Mouse (Mus musculus) lung, postnatal 36 days (tissue): ENCODE measurements around the gene Fign.

Experiments
- DNase-seq: peaks from one replicate; pipeline ENCODE4 v3.0.0; 2022; ENCODE audit warnings: mixed read lengths

The Fign gene

DNA sequence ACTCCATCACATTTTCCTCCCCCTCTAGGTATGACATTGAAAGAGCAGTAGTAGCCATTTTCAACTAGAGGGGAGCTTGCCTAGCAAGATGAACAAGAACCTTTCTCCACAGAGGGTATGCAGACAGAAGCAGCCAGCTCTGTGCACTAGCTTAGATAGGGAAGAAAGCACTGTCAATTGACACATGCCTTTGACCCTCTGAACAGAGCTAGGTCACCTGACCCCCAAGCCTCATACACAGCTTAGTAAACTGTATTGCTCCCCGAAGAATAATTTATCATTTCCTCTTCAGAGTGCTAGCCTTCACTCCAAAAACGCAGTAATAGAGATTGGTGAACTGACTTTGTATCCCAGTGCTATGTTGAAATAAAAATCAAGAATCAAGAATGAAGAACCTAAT lies 49.7 kb downstream of the Fign start:
- DNase-seq = no peak

GRCm38 (mm10) chr2:64043099-64043498 lies 54.7 kb downstream of the Fign start:
- peak; percentile 79 for DNase-seq

GRCm38 (mm10) chr2:64035393-64035792 lies 62.4 kb downstream of the Fign start:
- DNase-seq = no peak

GRCm38 (mm10) chr2:64033871-64034270 lies 64.0 kb downstream of the Fign start:
- no peak for DNase-seq

GRCm38 (mm10) chr2:64025961-64026360 lies 71.9 kb downstream of the Fign start:
- peak; percentile 10 for DNase-seq

GRCm38 (mm10) chr2:63994304-63995023 lies 103.4 kb downstream of the Fign start:
- no peak for DNase-seq

DNA sequence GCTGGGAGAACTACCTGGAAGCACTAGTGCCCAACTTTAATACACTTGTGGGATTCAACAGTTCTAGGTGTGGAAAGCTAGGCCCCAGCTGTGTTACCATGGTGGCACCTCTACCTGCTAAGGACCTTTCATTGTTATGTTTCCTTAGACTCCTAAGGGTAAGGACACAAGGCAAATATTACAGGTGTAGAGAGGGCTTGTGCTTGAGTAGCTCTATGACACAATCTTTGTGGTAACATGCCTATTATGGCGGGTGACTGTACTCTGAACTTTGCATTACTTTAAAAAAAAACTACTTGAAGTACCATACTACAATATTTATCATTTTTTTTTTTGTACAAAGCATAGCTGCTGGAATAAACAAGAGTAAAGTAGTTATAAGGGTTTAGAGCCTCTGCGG lies 112.4 kb downstream of the Fign start:
- peak; percentile 75 for DNase-seq

- DNase-seq = peak; percentile 9
Measured at GRCm38 (mm10) chr2:63982351-63982751, 115.5 kb downstream of the Fign start.

- DNase-seq = no peak
Measured at GRCm38 (mm10) chr2:63981449-63981848, 116.4 kb downstream of the Fign start.

DNA sequence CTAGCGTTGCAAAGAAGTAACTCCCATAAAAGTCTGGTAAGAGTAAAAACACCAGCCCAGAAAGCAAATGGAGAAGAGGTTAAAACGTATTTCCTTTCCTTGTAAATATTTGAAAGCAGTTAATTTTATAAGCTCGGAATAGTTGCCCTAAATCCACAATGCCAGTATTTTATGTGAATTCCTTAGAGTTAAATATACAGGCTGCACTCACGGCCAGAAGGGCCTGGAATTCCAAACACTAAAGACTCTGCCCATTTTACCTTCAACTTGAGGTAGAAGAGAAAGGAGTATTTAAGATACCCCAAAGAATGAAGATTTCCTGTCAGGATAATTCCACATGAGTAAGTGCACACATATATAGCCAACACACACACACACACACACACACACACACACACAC lies 128.2 kb downstream of the Fign start:
- no peak for DNase-seq

GRCm38 (mm10) chr2:63931041-63931440 lies 166.8 kb downstream of the Fign start:
- DNase-seq = no peak

GRCm38 (mm10) chr2:63926481-63927097 lies 171.2 kb downstream of the Fign start:
- DNase-seq = no peak

- DNase-seq = peak; percentile 27
Measured at GRCm38 (mm10) chr2:63925721-63926235, 172.1 kb downstream of the Fign start.
